Mouse (Mus musculus): ENCODE measurements around the gene Poln. TPM values are rescaled to one million over a fixed set of nuclear protein-coding genes. Genes with fewer than 3 reads are reported as not detected.

The Poln gene
- total RNA-seq (2014; fragmentation: Nextera tagmentation) (0.58 and 0.97 TPM in 2 replicates), total RNA-seq (2017) (0.69 and 2.5 TPM in 2 replicates)

DNA sequence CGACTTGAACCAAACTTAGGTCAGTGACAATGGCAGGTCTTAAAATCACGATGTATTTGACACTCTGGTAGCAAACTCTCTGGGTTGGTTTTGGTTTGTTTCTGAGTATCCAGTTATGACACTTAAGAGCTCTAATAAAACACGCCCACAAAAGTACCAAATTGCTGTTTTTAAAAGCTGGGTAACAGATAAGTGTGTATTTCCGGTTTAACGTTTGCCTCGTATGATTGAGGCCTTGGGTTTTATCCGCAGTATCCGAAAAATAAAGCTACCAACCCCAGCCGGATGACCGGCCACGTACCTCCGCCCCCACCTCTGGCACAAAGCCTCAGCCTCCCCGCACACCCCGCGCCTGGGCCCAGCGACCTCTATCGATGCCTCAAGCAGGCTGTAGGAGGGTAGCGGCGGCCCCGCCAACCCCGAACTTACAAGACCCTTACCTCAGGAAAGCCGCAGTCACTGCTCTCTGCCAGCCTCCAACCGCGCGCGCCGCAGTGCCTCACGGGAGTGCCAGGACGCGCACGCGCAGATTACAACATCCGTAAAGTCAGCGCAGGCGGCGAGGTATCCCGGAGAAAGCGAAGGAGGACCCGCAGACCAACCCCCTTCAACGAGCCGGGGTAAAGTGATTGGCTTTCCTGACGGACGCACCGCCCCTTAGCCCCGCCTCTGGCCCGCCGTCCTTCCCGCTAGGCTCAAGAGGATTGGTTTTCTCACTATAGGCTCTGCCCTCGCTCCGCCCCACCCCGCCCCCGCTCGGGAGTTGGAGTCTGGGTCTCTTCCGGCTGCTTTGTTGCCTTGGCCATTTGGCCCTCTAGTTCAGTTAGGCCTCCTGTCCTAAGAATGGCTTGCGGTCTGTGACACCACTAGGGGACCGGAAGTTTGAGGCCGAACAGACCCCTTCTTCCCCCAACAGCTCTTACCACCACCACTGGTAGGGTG, at the start of gene Poln, which contains the start of gene Haus3:
Gene Poln (minus strand): TSS at position 499 of the 942 bp plus-strand sequence.
Gene Haus3 (minus strand): TSS at position 578 of the 942 bp plus-strand sequence.
- ATAC-seq (replicated peaks; ENCODE audit: poor library complexity, severe bottlenecking): peak; percentile 94

DNA sequence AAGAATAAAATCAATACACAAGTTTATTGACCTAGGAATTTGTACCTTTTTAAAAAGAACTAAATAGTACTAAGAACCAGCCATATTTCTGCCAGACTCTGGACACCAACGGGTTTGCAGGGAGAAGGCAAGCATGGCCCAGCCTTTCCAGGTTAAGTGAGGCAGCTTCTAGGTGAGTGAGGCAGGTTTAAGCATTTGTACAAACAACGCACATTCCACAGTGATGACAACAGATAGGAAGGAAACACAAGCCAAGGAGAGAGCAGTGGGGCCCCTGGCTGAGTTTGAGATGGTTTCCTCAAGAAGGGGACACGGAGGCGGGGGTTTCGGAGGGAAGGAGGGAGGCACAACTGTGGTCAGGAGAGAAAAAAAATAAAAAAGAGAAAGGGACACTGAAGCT, 49.4 kb upstream of the Poln start:
- no peak for ATAC-seq (replicated peaks; ENCODE audit: poor library complexity, severe bottlenecking)

DNA sequence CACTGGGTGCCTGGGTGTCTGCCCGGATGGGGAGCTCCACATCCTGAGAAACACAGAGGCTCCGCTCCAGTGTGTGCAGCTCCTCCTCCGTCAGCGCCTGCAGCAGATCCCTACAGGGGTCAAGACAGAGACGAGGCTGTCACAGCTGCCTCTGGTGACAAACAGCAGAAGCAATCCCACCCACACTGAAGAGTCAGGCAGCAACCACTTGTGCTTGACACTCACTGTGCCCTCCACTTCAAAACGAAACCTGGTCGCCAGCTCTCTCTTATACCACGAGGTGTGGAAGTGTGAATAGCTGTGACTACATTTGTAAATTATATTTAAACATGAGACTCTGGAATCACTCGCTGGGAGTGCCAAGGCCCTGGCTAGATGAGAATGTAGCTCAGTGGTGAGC, 48.5 kb upstream of the Poln start:
- no peak for ATAC-seq (replicated peaks; ENCODE audit: poor library complexity, severe bottlenecking)

DNA sequence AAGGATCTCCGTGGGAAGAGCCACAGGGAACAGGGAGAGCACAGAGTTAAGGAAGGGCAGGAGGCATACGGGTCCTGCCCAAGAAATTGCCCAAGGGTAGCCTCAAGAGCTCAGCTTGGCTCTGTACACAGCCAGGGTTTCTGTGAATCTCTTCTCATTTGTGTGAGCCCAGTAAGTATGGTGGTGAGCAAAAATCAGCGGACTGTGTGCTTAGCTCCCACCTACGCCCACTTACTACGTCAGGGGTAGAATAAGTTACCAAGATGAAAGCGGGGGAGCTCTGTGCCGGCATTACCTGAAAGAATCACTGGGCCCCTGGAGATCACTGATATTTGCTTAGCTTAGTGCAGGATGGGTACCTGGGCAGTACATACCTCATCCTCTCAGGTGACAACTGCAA, 46.8 kb upstream of the Poln start:
- ATAC-seq (replicated peaks; ENCODE audit: poor library complexity, severe bottlenecking): no peak

DNA sequence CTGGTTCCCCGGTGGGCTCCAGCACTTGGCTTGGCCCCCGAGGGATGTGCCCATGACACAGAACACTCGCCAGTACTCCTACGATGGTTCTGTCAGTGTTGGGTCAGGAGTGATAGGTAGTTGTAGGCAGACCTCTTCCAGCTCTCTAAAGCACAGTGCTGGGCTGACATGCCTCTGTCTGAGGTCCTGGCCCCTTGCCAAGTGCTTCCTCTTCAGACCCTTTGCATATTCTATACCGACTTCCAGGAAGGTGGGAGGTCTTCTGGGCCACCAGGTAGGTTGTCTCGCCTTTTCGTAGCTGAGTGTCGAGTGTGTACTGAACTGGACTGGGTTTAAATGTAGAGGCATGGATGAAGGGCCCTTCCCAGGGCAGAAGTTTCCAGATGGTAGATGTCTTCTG, 44.4 kb upstream of the Poln start:
- no peak for ATAC-seq (replicated peaks; ENCODE audit: poor library complexity, severe bottlenecking)

DNA sequence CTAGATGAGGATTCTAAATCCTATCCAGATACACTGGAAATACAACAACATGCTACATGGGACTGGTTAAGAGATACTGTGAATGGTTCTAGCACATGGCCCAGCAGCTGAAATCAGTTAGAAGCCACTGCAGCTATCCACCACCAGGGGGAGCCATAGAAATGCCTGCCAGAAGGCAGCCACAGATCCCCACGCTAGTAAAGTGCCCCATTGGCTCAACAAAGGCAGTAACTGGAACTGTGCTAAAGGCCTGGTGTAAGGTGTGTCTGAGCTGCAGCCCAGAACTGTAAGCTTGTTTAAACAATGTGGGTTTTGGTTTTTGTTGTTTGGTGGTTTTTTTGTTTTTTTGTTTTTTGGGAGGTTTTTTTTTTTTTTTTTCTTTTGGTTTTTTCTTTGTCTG, 41.0 kb upstream of the Poln start:
- ATAC-seq (replicated peaks; ENCODE audit: poor library complexity, severe bottlenecking): peak; percentile 86

DNA sequence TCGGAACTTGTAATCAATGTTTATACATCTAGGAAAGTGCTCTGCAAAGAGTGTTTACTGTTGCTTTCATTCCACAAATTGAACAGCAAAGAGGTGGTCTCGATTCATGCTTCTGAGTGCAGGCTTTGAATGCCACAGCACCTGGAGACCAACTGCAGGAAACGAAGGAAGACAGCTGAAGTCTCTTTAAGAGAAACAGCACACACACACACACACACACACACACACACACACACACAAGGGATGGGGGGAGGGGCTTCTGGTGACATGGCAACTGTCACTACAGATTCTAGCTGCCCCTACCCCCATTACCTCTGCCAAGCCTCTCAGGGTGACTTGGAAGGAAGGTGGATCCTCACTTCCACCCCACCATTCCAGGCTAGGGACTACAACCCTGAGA, 38.3 kb upstream of the Poln start:
- ATAC-seq (replicated peaks; ENCODE audit: poor library complexity, severe bottlenecking): no peak

DNA sequence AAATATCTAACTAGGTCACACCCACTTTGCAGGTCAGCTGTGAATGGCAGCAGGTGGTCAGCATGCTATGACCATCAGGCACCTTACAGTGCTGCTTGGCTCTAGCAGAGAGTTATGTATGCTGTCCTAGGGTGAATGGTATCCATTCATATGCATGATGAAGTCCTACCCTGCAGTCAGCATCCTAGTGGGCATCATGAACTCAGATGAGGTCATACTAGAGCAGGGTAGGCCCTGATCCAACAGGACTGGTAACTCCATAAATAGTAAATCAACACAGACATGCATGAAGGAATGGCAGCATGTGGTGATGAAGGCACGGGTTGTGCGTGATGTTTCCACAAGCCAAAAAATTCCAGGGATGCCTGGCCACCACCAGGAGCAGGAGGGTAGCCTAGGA, 36.5 kb upstream of the Poln start:
- no peak for ATAC-seq (replicated peaks; ENCODE audit: poor library complexity, severe bottlenecking)

DNA sequence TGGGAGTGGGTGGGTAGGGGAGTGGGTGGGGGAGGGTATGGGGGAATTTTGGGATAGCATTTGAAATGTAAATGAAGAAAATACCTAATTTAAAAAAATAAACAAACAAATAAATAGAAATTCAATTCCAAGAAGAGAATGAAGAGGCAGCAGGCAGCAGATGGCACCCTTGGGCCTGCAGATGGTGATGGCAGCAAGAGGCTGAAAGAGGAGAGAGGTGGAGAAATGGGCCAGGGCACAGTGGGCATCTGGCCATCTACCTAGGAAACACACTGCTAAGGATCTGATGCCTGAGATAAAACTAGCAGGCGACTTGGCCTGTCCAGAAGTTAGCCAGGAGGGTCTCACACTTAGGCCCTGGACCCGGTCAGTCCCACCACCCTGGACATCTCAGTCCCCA, 35.7 kb upstream of the Poln start:
- no peak for ATAC-seq (replicated peaks; ENCODE audit: poor library complexity, severe bottlenecking)

DNA sequence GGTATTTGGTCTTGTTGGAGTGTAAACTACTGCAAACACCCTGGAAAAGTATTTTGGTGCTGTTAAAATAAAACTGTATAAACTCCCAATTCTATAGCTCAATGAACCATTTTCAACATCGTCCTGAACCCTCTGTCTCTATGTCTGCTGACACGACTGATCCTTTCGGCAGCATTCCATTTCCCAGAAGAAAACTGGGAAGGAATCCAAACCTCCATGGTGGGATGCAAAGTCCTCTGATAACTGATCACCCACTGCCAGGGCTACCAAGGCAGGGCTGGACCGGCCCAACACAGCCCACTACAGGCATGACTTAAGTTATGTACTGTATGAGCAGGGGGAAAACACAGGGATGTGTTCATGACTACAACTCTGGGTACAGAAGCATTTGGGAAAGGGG, 32.8 kb upstream of the Poln start:
- no peak for ATAC-seq (replicated peaks; ENCODE audit: poor library complexity, severe bottlenecking)

DNA sequence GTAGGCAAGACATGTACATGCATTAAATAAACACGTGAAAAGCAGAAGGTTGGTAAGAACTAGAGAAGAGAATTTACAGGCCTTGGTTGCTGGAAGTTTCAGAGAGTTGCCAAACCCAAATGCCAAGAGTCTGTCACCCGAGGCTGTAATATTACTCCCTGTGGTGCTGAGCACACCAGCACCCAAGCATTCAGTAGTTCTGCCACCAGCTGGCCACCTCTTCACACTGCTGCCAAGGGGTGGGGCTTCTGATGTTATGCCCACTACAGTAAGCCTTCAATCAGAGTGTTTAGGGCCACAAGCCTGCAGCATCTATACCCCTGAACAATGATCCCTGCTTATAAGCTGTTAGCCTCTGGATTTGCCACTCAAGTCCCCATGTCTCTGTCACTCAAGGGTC, 32.1 kb upstream of the Poln start:
- peak; percentile 69 for ATAC-seq (replicated peaks; ENCODE audit: poor library complexity, severe bottlenecking)

DNA sequence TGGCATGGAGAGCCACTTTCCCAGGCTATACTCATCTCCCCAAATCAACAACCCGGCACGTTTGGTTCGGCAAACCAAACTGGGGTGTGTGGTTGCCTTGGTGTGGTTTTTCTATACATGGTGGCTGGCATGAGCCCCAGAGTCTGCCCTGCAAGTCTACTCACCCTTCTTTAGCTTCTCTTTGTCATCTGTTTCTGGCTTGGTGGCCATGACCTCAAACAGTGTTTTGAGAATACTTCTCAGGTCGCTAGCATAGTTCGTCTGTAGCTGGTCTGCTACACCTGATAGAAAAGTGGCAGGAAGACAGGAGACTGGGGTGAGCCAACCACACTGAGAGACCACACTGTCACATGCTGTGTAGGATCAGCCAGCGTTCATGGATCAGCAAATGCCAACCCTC, 29.4 kb upstream of the Poln start:
- ATAC-seq (replicated peaks; ENCODE audit: poor library complexity, severe bottlenecking): no peak

DNA sequence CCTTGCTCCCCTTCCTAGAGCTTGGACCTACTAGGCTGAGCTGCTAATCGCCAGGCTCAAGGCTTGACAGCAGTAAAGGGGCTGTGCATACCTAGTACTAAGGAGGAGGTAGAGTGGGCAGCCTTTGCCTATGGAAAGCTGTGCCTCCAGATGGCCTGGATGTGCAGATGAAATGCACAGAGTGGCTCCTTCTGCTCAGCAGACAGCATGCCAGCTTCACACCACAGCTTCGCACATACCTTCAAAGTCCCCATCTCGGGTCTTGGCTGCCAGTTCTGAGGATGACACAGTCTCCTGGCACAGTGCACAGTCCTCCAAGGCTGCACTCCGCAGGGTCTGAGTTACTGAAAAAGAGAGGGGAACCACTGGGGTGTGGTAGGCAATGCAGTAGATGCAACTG, 28.0 kb upstream of the Poln start:
- ATAC-seq (replicated peaks; ENCODE audit: poor library complexity, severe bottlenecking): no peak

DNA sequence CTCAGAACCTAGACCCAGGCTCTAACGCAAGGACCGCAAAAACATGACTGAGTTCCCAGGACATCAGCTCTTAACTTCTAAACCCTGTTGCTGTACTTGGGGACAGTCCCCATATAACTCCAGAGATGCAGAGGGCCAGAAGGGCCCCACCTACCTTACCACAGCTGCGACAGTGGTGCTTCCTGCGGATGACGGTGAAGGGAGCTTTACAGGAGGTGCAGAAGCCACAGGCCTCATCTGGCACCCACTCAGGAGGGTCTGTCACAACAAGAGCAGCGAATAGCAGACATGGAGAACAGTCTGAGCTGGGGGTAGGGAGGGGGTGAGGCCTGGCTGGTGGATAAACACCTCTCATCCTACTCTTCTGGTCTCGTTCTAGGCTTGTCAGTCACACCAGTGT, 27.2 kb upstream of the Poln start:
- peak; percentile 47; the same call in 1 of the 2 replicates for ATAC-seq (replicated peaks; ENCODE audit: poor library complexity, severe bottlenecking)

DNA sequence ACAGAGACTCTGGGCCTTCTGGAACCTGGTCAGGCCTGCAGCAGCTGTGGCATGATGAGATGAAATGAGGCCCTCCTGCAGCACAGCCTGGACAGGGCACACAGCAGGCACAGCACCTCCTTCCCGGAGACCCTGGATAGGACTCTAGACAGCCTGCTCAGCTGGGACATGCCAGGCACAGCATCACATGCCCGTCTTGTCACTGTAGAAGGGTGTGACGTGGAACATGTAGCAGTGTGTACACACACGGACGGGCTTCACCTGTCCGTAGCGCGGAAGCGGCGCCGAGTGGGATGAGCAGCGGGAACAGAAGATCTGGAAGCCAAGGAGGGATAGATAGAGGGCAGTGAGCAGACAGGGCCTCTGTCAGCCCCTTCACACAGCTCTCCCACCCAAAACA, 26.5 kb upstream of the Poln start:
- ATAC-seq (replicated peaks; ENCODE audit: poor library complexity, severe bottlenecking): no peak

DNA sequence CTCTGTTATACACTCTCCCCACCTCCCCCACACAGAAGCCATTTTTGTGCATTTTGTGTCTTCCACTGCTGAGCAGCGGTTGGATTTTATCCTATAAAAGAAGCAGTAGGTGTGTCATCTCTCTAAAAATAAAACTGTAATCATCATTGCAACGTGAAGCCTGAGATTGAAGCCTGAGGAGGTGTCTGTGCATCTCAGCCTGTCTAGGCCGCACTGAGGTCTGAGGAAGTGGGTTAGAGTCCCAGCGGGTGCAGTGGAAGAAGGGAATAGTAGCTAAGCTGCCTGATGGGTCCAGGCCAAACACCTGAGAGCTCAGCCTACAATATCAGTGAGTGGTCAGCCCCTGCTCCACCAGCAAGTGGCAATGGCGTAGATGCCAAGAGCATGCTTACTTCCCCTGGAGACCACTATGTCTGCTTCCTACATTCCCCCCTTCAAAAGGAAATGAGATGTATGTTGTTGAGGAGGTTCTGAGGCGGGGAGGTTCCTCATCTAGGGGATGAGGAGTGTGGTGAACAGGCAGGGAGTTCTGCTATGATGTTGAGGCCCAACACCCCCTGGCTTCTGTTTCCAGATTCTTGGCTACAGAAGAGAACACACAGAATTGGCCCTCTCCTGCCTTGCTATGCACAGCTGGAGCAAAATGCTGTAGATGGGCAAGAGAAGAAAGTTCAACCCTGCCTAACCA, 25.9 kb upstream of the Poln start:
- peak; percentile 53; the same call in 1 of the 2 replicates for ATAC-seq (replicated peaks; ENCODE audit: poor library complexity, severe bottlenecking)

DNA sequence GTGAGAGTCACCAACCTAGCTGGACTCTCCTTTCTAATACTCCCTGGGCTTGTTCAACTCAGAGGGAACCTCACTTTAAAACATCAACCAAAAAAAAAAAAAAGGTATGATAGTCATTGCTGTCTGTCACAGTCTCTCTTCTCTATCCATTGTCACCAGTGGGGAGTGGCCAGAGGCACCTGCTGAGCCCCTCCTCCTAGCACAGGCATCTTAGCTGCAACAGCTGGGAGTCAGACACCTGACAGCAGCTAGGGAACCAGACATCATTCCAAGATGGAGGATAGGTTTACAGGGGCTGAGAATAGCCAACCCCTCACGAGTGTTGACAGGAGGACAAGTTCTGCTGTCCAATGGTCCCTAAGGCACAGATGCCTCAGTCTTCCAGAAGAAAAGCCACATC, 25.2 kb upstream of the Poln start:
- no peak for ATAC-seq (replicated peaks; ENCODE audit: poor library complexity, severe bottlenecking)

DNA sequence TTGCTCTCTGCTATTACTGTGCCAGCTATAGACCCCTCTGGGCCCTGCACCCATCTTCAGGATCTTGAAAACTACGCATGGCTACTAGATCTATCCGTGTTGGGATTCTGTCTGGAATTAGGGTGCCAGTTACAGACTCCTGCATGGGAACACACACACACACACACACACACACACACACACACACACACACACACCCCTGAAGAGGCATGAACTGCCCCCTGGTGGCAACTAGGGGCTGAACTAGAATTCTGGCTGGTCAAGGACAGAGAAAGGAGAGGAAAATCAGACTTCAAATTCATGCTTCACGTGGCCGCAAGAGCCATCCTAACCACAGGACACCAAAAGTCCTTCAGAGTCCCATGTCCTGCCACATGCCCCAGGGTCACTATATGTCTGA, 22.6 kb upstream of the Poln start:
- ATAC-seq (replicated peaks; ENCODE audit: poor library complexity, severe bottlenecking): no peak

DNA sequence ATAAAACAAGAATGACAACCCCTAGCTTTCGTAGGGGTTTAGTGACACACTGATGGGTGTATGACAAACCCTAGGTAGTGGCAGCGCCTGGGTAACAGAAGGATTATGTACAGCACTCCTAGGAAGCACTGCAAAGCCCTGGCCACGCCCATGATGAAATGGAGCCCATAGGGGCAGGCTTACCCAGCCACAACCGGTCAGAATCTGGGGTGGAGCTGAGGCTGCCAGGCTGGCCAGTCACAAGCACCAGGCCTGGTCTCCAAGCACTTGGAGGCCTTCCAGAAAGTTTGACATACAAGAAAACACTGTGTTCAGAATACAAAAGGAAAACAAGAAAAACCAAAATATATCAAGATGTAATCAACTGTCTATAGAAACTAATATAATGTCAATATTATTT, 21.8 kb upstream of the Poln start:
- no peak for ATAC-seq (replicated peaks; ENCODE audit: poor library complexity, severe bottlenecking)

DNA sequence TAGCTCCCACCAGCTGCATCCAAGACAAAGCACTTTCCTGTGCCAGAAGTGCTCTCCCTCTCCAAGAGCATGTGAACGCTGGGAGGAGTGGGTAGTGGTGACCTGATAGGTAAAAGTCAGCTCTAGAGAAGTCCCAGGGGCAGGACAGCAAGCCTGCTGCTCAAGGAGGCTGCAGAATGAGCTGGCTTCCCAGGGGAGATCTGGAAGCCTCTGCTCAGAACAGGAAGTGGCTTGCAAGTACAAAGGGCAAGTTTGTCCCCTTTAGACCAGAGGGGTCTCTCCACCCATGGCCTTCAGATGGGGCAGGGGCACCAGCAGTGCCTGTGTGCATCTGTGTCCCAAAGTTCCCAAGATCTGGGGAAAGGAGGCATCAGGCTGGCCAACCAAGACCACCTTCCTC, 20.3 kb upstream of the Poln start:
- ATAC-seq (replicated peaks; ENCODE audit: poor library complexity, severe bottlenecking): no peak

DNA sequence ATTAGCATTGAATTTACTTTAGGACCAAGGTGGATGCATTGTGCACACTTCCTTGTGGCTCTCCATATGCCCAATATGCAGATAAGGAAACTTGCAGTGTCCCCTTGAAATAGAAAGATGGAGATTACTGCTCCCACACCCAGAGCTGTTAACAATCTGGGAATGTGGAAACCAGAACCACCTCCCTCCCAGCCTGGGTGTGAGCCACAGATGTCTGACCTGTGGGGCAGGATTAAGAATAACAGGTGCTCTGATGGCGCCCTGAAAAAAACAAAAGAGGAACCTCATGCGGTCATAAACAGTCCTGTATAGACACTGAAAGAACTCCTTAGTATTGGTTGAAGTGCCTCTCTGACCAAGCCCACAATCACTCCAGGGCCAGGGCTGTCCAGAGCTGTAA, 19.6 kb upstream of the Poln start:
- ATAC-seq (replicated peaks; ENCODE audit: poor library complexity, severe bottlenecking): peak; percentile 4; the same call in 1 of the 2 replicates

All from granulocyte monocyte progenitor cell, adult 5-6 weeks (primary cell).